Mouse (Mus musculus): Measurements from ENCODE around the gene Frrs1l.

- TF ChIP-seq POLR2A (IDR thresholded peaks at IDR 0.05; ENCODE audit: low read depth, low read length) (no peak), CTCF (IDR thresholded peaks at IDR 0.05; ENCODE audit: borderline replicate concordance, insufficient read depth, low read length) (peak; percentile 3; the same call in 1 of the 2 replicates)
Measured at GRCm38 (mm10) chr4:57034169-57034568, 44.0 kb upstream of the Frrs1l start.

Data from embryonic fibroblast, embryonic 13.5 days (primary cell).